Mouse (Mus musculus): Measurements from ENCODE around the gene Olfr1162. TPM values are rescaled to one million over a fixed set of nuclear protein-coding genes. Genes with fewer than 3 reads are reported as not detected.
"Not testable (repeated sequence)": the region's sequence is repeated elsewhere in the genome, so short reads cannot be mapped to it uniquely, and the experiment has no call there.

Gene Olfr1162
- polyA plus RNA-seq (2015; fragmentation: Nextera tagmentation; extraction: Ambion mirVana) = not detected in 2 replicates

DNA sequence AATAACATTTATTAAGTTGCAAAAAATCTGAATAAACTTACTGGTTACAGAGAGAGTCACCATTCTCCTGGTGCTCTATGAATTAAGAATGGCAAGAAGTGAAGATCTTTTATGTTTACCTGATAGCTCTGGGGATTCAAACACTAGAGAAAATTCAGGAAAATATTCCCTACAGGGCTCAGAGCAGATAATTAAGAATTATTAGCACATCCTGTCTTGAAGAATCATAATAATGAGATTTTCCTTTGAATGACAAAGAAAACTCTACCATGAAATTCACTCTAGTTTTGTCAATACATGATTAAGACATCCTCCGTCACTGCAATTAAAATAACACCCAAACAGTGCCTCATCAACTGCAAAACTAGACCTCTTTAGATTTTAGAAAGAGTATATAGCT, at the start of gene Olfr1162:
Gene Olfr1162, minus strand, starts transcription at position 101 of the 400 bp plus-strand sequence.
- no peaks in the 10 kb centered on the region for H3K36me3 ChIP-seq
- H3K4me1 ChIP-seq = no peaks in the 10 kb centered on the region
- ATAC-seq (ENCODE audit: low FRiP score) = no peak
- H3K9ac ChIP-seq (replicated peaks) = no peak within 1 kb of the TSS
- H3K27me3 ChIP-seq (replicated peaks) = no peaks in the 10 kb centered on the region
- WGBS = 93% methylated on average over 1 of the region's 1 CpGs
- H3K9me3 ChIP-seq (replicated peaks) = no peaks in the 10 kb centered on the region
- H3K27ac ChIP-seq (replicated peaks) = no peak within 1 kb of the TSS
- H3K4me3 ChIP-seq (replicated peaks) = no peak within 1 kb of the TSS
- H3K4me2 ChIP-seq = no peak within 1 kb of the TSS

DNA sequence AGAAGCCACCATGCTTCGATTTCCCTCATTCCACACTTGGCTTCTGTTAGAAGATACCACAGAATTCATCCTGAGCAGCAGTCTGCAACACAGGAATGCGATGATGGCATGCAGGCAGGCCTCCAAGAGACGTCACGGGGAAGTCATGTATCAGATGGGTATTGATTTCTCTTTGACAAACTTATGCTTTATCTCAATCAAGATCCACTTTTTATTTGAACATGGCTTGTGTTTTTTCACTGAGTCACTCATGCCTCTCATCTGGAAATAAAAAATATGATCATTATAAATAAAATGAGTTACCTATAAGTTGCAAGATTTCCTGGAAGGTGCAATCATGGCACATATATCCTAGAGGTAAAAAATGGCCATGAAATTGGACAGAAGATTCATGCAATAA, 42.9 kb upstream of the Olfr1162 start, which contains the start of gene Olfr1164:
Gene Olfr1164, minus strand, starts transcription at position 101 of the 400 bp plus-strand sequence.
- ATAC-seq (ENCODE audit: low FRiP score) = no peak
- Histone ChIP-seq H3K4me1 (no peaks in the 10 kb centered on the region), H3K9ac (replicated peaks) (no peak within 1 kb of the TSS), H3K4me3 (replicated peaks) (no peak within 1 kb of the TSS), H3K4me2 (no peak within 1 kb of the TSS), H3K27me3 (replicated peaks) (no peaks in the 10 kb centered on the region), H3K36me3 (no peaks in the 10 kb centered on the region), H3K9me3 (replicated peaks) (no peaks in the 10 kb centered on the region), H3K27ac (replicated peaks) (no peak within 1 kb of the TSS)
- 82% methylated on average over 4 of the region's 4 CpGs for WGBS

DNA sequence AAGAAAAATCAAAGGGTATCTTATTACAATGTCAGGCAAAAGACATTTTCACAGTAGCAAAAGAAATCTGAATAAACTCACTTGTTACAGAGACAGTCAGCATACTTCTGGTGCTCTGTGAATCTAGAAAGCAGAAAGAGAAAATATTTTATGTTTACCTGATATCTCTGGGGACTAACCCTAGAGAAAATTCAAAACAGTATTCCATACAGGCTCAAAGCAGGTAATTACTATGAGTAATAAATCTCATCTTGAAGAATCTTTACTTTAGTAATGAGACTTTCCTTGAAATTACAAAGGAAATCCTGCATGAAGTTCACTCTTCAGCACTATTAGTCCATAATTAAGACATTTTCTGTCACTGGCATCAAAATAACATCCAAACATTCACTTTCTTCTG, 20.8 kb upstream of the Olfr1162 start, which contains the start of gene Olfr1163:
Gene Olfr1163, minus strand, starts transcription at position 101 of the 400 bp plus-strand sequence.
- no peak for ATAC-seq (ENCODE audit: low FRiP score)
- H3K27me3 ChIP-seq (replicated peaks) = no peaks in the 10 kb centered on the region
- H3K4me2 ChIP-seq = no peak within 1 kb of the TSS

DNA sequence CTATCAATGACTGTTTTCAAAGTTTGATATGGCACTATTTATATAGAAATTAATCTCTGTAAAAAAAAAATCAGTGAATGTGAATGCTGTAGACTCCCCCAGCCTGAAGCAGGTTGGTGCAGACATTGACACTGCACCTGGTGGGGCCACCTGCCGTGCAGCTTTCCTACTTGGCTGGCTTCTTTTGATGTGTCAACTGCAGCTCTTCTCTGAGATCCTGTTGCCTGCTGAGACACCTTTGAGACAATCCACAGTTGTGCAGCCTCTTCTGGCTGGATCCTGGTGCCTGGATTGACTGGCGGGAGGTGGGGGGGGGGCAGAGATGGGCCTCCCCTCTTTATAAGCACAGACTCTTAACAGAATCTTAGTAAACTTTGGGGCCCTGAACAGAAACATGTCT, 12.7 kb upstream of the Olfr1162 start:
- H3K9ac ChIP-seq (replicated peaks) = no peak overlapping the region
- no peak overlapping the region for H3K4me3 ChIP-seq (replicated peaks)
- ATAC-seq (ENCODE audit: low FRiP score) = no peak
- H3K27me3 ChIP-seq (replicated peaks) = no peaks in the 10 kb centered on the region
- 86% methylated on average over 2 of the region's 2 CpGs for WGBS
- no peak overlapping the region for H3K27ac ChIP-seq (replicated peaks)
- H3K4me1 ChIP-seq = no peaks in the 10 kb centered on the region
- no peak overlapping the region for H3K4me2 ChIP-seq
- H3K9me3 ChIP-seq (replicated peaks) = no peaks in the 10 kb centered on the region
- no peaks in the 10 kb centered on the region for H3K36me3 ChIP-seq

More for the DNA sequence above, 20.8 kb upstream of the Olfr1162 start, which contains the start of gene Olfr1163:
- Histone ChIP-seq H3K9ac (replicated peaks) (no peak within 1 kb of the TSS), H3K27ac (replicated peaks) (no peak within 1 kb of the TSS), H3K9me3 (replicated peaks) (no peaks in the 10 kb centered on the region), H3K4me3 (replicated peaks) (no peak within 1 kb of the TSS), H3K4me1 (no peaks in the 10 kb centered on the region), H3K36me3 (no peaks in the 10 kb centered on the region)

DNA sequence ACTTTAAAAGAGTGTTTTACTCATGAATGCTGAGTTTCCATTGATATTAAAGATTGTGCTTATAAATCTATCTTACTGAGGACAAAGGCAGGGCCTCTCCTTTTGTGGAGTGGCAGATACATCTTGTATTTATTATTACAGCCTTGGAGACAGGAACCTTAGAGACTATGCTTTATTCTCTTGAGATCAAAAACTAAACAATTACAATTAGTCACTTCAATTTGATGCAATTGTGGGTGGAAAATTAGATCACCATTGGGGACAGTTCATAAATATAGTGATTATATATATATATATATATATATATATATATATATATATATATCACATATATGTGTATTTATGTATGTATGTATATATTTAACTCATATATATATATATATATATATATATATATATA, 13.3 kb downstream of the Olfr1162 start, which contains the start of gene Olfr73:
Gene Olfr73, minus strand, starts transcription at position 101 of the 400 bp plus-strand sequence.
- no peaks in the 10 kb centered on the region for H3K36me3 ChIP-seq
- no peaks in the 10 kb centered on the region for H3K9me3 ChIP-seq (replicated peaks)
- ATAC-seq (ENCODE audit: low FRiP score) = no peak
- no peak within 1 kb of the TSS for H3K4me2 ChIP-seq
- H3K27me3 ChIP-seq (replicated peaks) = no peaks in the 10 kb centered on the region
- no peak within 1 kb of the TSS for H3K27ac ChIP-seq (replicated peaks)
- no peak within 1 kb of the TSS for H3K4me3 ChIP-seq (replicated peaks)
- H3K9ac ChIP-seq (replicated peaks) = no peak within 1 kb of the TSS
- H3K4me1 ChIP-seq = no peaks in the 10 kb centered on the region

DNA sequence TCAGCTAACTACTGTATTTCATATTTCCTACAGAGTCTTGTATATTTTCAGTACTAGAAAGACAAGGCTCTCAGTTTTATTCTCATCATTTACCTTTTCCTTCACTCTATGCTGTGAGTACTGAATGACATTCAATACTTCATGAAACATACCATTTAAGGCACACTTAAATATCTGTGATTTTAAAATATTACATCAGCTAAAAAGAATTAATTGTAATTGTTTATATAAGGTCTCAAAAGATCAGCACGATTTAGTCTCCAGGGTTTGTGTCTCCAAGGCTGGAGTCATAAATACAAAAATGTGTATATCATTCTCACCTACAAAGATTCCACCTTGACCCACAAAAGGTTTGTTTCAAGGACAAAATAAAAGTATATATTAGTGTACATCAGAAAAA, 28.5 kb downstream of the Olfr1162 start, which contains the start of gene Olfr1161:
Gene Olfr1161, plus strand, starts transcription at position 301 of the 400 bp plus-strand sequence.
- not testable (repeated sequence) for H3K9ac ChIP-seq (replicated peaks); H3K27ac ChIP-seq (replicated peaks); ATAC-seq (ENCODE audit: low FRiP score); H3K4me2 ChIP-seq; H3K36me3 ChIP-seq; H3K4me3 ChIP-seq (replicated peaks); H3K27me3 ChIP-seq (replicated peaks); H3K9me3 ChIP-seq (replicated peaks); H3K4me1 ChIP-seq
- 86% methylated on average over 1 of the region's 1 CpGs for WGBS

DNA sequence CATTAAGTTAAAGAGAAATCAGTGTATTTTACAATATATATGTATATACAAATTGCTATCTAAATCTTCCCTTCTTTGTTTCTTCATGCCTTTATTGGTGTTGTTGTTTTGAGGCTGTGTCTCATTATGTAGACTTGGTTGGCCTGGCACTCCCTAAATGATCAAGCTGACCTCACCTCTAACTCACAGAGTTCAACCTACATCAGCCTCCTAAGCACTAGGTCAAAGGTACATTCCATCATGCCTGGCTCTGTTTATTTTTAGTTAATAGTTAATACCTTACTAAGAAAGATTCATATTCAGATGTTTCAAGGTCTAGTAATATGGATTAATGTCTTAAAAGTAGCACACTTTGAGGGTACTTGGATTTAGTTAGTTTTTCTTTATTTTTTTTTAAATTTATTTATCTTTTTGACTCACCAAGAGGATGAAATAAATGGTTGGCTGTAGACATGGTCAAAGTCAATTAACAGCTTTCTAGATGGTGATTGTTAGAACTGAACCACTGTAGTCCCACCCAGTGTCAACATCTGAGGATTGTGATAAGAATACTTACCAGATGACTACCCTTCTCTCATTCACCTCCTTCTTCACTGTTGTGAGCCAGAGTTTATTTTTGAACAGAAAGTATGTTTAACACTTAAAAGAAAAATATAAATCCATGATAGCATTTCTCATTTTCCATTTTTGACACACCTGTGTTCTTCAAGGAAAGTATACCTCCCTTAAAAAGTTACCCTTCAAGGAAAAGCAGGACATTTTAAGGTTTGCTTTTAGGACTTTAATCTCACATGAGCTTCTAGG, 43.2 kb downstream of the Olfr1162 start, which contains the start of gene Olfr1160:
Gene Olfr1160, minus strand, starts transcription at position 754 of the 804 bp plus-strand sequence.
- H3K27ac ChIP-seq (replicated peaks) = no peak within 1 kb of the TSS
- no peak within 1 kb of the TSS for H3K4me2 ChIP-seq
- H3K4me3 ChIP-seq (replicated peaks) = no peak within 1 kb of the TSS
- no peaks in the 10 kb centered on the region for H3K36me3 ChIP-seq
- no peaks in the 10 kb centered on the region for H3K9me3 ChIP-seq (replicated peaks)
- no peak for ATAC-seq (ENCODE audit: low FRiP score)
- H3K9ac ChIP-seq (replicated peaks) = no peak within 1 kb of the TSS
- no peaks in the 10 kb centered on the region for H3K27me3 ChIP-seq (replicated peaks)
- no peaks in the 10 kb centered on the region for H3K4me1 ChIP-seq

Other genes starting within 250 kb of the Olfr1162 start
- gene Olfr1145, start 241.3 kb downstream of the Olfr1162 start, polyA plus RNA-seq (2015; fragmentation: Nextera tagmentation; extraction: Ambion mirVana) = not detected in 2 replicates
- gene Olfr1148, start 220.6 kb downstream of the Olfr1162 start, polyA plus RNA-seq (2015; fragmentation: Nextera tagmentation; extraction: Ambion mirVana) = not detected in 2 replicates
- not detected in 2 replicates for gene Olfr1150-ps1, start 207.1 kb downstream of the Olfr1162 start, polyA plus RNA-seq (2015; fragmentation: Nextera tagmentation; extraction: Ambion mirVana)
- not detected in 2 replicates for gene Olfr1151, start 195.3 kb downstream of the Olfr1162 start, polyA plus RNA-seq (2015; fragmentation: Nextera tagmentation; extraction: Ambion mirVana)
- not detected in 2 replicates for gene Olfr1152, start 184.6 kb downstream of the Olfr1162 start, polyA plus RNA-seq (2015; fragmentation: Nextera tagmentation; extraction: Ambion mirVana)
- not detected in 2 replicates for gene Olfr1153, start 156.2 kb downstream of the Olfr1162 start, polyA plus RNA-seq (2015; fragmentation: Nextera tagmentation; extraction: Ambion mirVana)
- not detected in 2 replicates for gene Olfr1154, start 146.0 kb downstream of the Olfr1162 start, polyA plus RNA-seq (2015; fragmentation: Nextera tagmentation; extraction: Ambion mirVana)
- not detected in 2 replicates for gene Olfr1155, start 106.0 kb downstream of the Olfr1162 start, polyA plus RNA-seq (2015; fragmentation: Nextera tagmentation; extraction: Ambion mirVana)
- not detected in 2 replicates for gene Olfr1156, start 98.0 kb downstream of the Olfr1162 start, polyA plus RNA-seq (2015; fragmentation: Nextera tagmentation; extraction: Ambion mirVana)
- gene Olfr1157, start 82.8 kb downstream of the Olfr1162 start, polyA plus RNA-seq (2015; fragmentation: Nextera tagmentation; extraction: Ambion mirVana) = not detected in 2 replicates
- gene Olfr74, start 76.5 kb downstream of the Olfr1162 start, polyA plus RNA-seq (2015; fragmentation: Nextera tagmentation; extraction: Ambion mirVana) = not detected in 2 replicates
- not detected in 2 replicates for gene Olfr1158, start 61.0 kb downstream of the Olfr1162 start, polyA plus RNA-seq (2015; fragmentation: Nextera tagmentation; extraction: Ambion mirVana)
- not detected in 2 replicates for gene Olfr1160, start 42.9 kb downstream of the Olfr1162 start, polyA plus RNA-seq (2015; fragmentation: Nextera tagmentation; extraction: Ambion mirVana)
- gene Olfr1161, start 28.4 kb downstream of the Olfr1162 start, polyA plus RNA-seq (2015; fragmentation: Nextera tagmentation; extraction: Ambion mirVana) = not detected in 2 replicates
- not detected in 2 replicates for gene Olfr73, start 13.4 kb downstream of the Olfr1162 start, polyA plus RNA-seq (2015; fragmentation: Nextera tagmentation; extraction: Ambion mirVana)
- gene Olfr1163, start 20.7 kb upstream of the Olfr1162 start, polyA plus RNA-seq (2015; fragmentation: Nextera tagmentation; extraction: Ambion mirVana) = not detected in 2 replicates
- gene Olfr1164, start 42.8 kb upstream of the Olfr1162 start, polyA plus RNA-seq (2015; fragmentation: Nextera tagmentation; extraction: Ambion mirVana) = not detected in 2 replicates
- gene Olfr1166, start 77.1 kb upstream of the Olfr1162 start, polyA plus RNA-seq (2015; fragmentation: Nextera tagmentation; extraction: Ambion mirVana) = not detected in 2 replicates
- not detected in 2 replicates for gene Olfr1167, start 104.1 kb upstream of the Olfr1162 start, polyA plus RNA-seq (2015; fragmentation: Nextera tagmentation; extraction: Ambion mirVana)
- gene Olfr1168, start 130.8 kb upstream of the Olfr1162 start, polyA plus RNA-seq (2015; fragmentation: Nextera tagmentation; extraction: Ambion mirVana) = not detected in 2 replicates
- not detected in 2 replicates for gene Olfr1170, start 177.2 kb upstream of the Olfr1162 start, polyA plus RNA-seq (2015; fragmentation: Nextera tagmentation; extraction: Ambion mirVana)
- gene Olfr1173, start 228.7 kb upstream of the Olfr1162 start, polyA plus RNA-seq (2015; fragmentation: Nextera tagmentation; extraction: Ambion mirVana) = not detected in 2 replicates

All from neural tube, embryonic 15.5 days (tissue).